Mouse (Mus musculus) Patski (cell line): ENCODE measurements around the gene Mal. TPM values are rescaled to one million over a fixed set of nuclear protein-coding genes. Genes with fewer than 3 reads are reported as not detected.

Experiments
- ATAC-seq: fragments of 100-300 bp; one replicate; pipeline ENCODE4 v1.8.0; 2021
- CTCF ChIA-PET: fragments of 350-600 bp; sonication (Branson Sonifier 250); formaldehyde crosslinking; loops from one replicate; lab custom pipeline; 2022; ENCODE audit warnings: inconsistent platforms; lab: Charles Lee
- POLR2A ChIA-PET: fragments of 350-600 bp; sonication (Branson Sonifier 250); formaldehyde crosslinking; loops from one replicate; lab custom pipeline; 2022; ENCODE audit warnings: antibody characterized with exemption, inconsistent platforms; lab: Charles Lee
- DNase-seq: peaks from one replicate; pipeline ENCODE4 v3.0.0-alpha.2; 2011; ENCODE audit warnings: low read depth, low spot score
- H3K27me3 ChIP-seq: fragments of 371-371 bp; one replicate; pipeline ENCODE4 v1.5.1; 2021
- CTCF ChIP-seq: fragments of 100-300 bp; IDR thresholded peaks from one replicate; pipeline ENCODE4 v1.5.1; 2021
- in situ Hi-C: fragments of 300-500 bp; cut with MboI; formaldehyde crosslinking; loops from 3 replicates; pipeline ENCODE4 v1.11.1; 2018; ENCODE audit warnings: low pct_unique_long_range_greater_than_20kb, mixed read lengths
- polyA plus RNA-seq: library from polyadenylated mRNA; unstranded; gene quantifications from one replicate; pipeline ENCODE4 v1.2.3, GENCODE M21; 2021

The Mal gene
- polyA plus RNA-seq, 1 experiment from 2014 or later: 1.1 TPM

DNA sequence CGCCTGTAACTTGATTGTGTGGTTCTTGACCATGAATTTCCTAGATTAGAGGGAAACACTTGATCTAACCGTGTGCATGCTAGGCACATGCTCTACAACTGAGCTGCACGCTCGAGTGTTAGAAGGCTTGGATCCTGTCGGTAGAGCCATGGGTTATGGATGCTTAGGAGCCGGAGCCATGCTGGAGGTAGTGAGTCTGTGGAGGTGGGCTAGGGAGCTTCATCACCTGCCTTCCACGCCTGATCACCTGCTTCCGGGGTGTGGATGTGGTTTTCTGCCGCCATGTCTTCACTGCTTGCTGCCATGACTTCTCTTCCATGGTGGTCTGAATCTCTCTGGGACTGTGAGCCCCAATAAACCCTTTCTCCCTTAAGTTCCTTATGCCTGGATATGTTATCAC is 67.6 kb downstream of the Mal start:
- POLR2A ChIA-PET: interaction anchor here (0.6 kb wide), 1 partner anchor 14 kb away, joined by 5 read pairs; no protein-coding TSS in a partner anchor
- CTCF ChIA-PET: interaction anchor here (0.9 to 1.3 kb wide), 3 partner anchors 11 to 19 kb away, joined by 3 read pairs; no protein-coding TSS in a partner anchor
- in situ Hi-C loops: no loop called here
- no peak for DNase-seq
- no peak for ATAC-seq
- TF ChIP-seq CTCF: no peak
- H3K27me3 ChIP-seq: no peaks in the 10 kb centered on the region

GRCm38 (mm10) chr2:127587514-127587844 is 69.0 kb downstream of the Mal start:
- in situ Hi-C loops: no loop called here
- no peaks in the 10 kb centered on the region for H3K27me3 ChIP-seq
- ChIA-PET POLR2A (interaction anchor here (0.5 kb wide), 1 partner anchor 76 kb away, joined by 3 read pairs; no protein-coding TSS in a partner anchor), CTCF (interaction anchor here (1.3 kb wide), 1 partner anchor 19 kb away, joined by 3 read pairs; no protein-coding TSS in a partner anchor)
- no peak for ATAC-seq
- TF ChIP-seq CTCF: no peak
- DNase-seq: no peak

DNA sequence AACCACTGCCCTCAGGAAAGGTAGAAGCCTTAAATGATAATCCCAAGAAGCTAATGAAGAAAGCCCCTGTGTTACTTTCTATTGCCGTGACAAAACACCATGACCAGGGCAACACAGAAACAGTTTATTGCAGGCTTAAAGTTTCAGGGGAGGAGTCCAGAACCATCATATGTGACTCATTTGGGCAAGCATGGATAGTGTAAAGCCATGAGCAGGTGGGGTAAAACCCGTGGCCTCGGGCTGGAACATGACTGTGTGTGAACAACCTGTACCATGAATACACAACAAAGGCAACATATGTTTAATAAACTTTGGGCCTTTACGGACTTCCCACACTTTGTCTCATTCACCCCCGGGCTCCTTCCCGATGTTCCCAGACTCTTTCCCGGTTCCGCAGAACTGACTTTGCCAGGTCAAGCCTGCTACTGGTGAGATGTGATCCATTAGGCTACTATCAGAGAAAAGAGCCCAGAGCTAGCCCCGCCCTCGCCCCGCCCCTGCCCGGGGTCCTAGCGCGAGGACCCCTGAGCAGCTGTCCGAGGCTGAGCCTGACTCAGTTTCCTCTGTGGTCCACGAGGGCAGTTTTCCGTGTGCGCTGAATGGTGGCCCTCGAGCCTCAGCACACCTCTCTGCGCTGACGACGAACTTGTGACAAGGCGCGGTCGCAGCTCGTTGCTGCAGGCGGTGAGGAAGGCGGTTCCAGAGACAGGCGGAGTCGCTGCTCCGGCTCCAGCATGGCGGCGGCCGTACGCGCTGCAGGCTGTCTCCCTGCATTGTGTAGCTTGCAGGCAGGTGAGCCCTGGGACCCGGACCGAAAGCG is 69.6 kb downstream of the Mal start, which contains the start of the genes Zfp661 and Mrps5:
Zfp661 (minus strand) TSS at position 401 of the 820 bp plus-strand sequence.
Mrps5 (plus strand) TSS at position 529 of the 820 bp plus-strand sequence.
- DNase-seq (peak; percentile 37), ATAC-seq (peak; percentile 64)
- no peak for TF ChIP-seq CTCF
- H3K27me3 ChIP-seq: no peaks in the 10 kb centered on the region
- ChIA-PET CTCF (no interaction called here), POLR2A (interaction anchor here (0.6 kb wide), 1 partner anchor 151 kb away, joined by 3 read pairs; no protein-coding TSS in a partner anchor)
- in situ Hi-C loops: no loop called here

DNA sequence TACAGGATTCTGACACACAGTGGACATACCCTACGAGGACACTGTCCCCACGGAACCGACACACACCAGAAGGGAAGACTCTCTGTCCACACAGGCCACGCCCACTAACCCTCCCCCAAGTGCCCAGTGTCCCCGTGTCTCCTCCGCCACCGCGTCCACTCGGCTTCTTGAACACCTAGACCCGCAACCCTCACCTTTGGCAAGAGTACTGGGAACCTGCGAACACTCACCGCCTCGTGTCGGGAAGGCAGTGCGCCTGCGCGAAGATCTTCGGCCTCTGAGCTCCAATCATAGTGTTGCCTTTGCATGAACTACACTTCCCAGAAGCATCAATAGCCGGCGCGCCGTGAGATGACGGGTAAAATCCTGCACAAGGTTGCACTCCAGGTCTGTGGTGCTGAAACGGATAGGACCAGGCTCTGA is 72.0 kb downstream of the Mal start:
- H3K27me3 ChIP-seq: no peaks in the 10 kb centered on the region
- ATAC-seq (peak; percentile 81), DNase-seq (peak; percentile 56)
- POLR2A ChIA-PET: no interaction called here
- no peak for TF ChIP-seq CTCF
- CTCF ChIA-PET: interaction anchor here (0.8 kb wide), 1 partner anchor 77 kb away, joined by 3 read pairs; no protein-coding TSS in a partner anchor
- in situ Hi-C loops: no loop called here

Other genes starting within 250 kb of the Mal start
- 0.05 TPM for gene Gpat2, start 231.5 kb downstream of the Mal start, polyA plus RNA-seq
- gene Fahd2a, start 212.1 kb downstream of the Mal start, polyA plus RNA-seq: 40.3 TPM
- gene Kcnip3, start 134.6 kb downstream of the Mal start, polyA plus RNA-seq: 4.3 TPM
- not detected for gene Prom2, start 115.2 kb downstream of the Mal start, polyA plus RNA-seq
- gene Zfp661, start 69.6 kb downstream of the Mal start, polyA plus RNA-seq: 3.8 TPM
- 87.4 TPM for gene Mrps5, start 69.5 kb downstream of the Mal start, polyA plus RNA-seq
- 0.05 TPM for gene Mall, start 73.2 kb upstream of the Mal start, polyA plus RNA-seq
- gene Nphp1, start 132.2 kb upstream of the Mal start, polyA plus RNA-seq: 58.5 TPM
- gene Mtln, start 135.8 kb upstream of the Mal start, polyA plus RNA-seq: 34.9 TPM
- 23.7 TPM for gene Bub1, start 175.2 kb upstream of the Mal start, polyA plus RNA-seq
- gene Acoxl, start 182.2 kb upstream of the Mal start, polyA plus RNA-seq: 0.03 TPM